26 mouse cellular contexts compared by ENCODE assay signal in genomic region chr16:5096504-5096903, GRCm38 (mm10). TPM values are rescaled to one million over a fixed set of nuclear protein-coding genes. Genes with fewer than 3 reads are reported as not detected.
DNase-seq lines count a peak whose midpoint lies in the region.
"Had no signal": no experiment of that assay in that cellular context is flagged by ENCODE, and none has a peak within 500 bp of the region (broad histone marks: within the 10 kb centered on the region; RNA-seq: fewer than 3 reads in every experiment).

No protein-coding gene starts in this region.

- no peak overlapping the region for H3K27ac ChIP-seq in limb, embryonic 10.5 days
- H3K27ac ChIP-seq: forebrain, embryonic 10.5 days; forebrain, embryonic 13.5 days; heart, adult 2 months; heart, embryonic 10.5 days; heart, embryonic 13.5 days; hindbrain, embryonic 14.5 days had no signal

- no peaks in the 10 kb centered on the region for H3K9me3 ChIP-seq in limb, embryonic 10.5 days (replicated peaks)
- H3K9me3 ChIP-seq: forebrain, embryonic 10.5 days; forebrain, embryonic 13.5 days; G1E; heart, embryonic 10.5 days; heart, embryonic 13.5 days had no signal

- H3K4me1 ChIP-seq in limb, embryonic 10.5 days = no peaks in the 10 kb centered on the region
- H3K4me1 ChIP-seq: forebrain, embryonic 10.5 days; forebrain, embryonic 13.5 days; heart, embryonic 10.5 days; heart, embryonic 13.5 days had no signal

- no peaks in the 10 kb centered on the region for H3K36me3 ChIP-seq in limb, embryonic 10.5 days
- H3K36me3 ChIP-seq: forebrain, embryonic 10.5 days; G1E; heart, embryonic 10.5 days; heart, embryonic 13.5 days had no signal

- no peak overlapping the region for H3K4me3 ChIP-seq in limb, embryonic 10.5 days
- H3K4me3 ChIP-seq: forebrain, embryonic 10.5 days; forebrain, embryonic 13.5 days; heart, adult 2 months; heart, embryonic 10.5 days; heart, embryonic 13.5 days had no signal

- peak; percentile 27 for DNase-seq in kidney, adult 18-20 months
- no peak for DNase-seq in kidney, postnatal 10 days
- peak; percentile 39 for DNase-seq in kidney, adult 9 months
- DNase-seq in kidney, postnatal 14 days = peak; percentile 29
- DNase-seq in cerebellum, adult 9-10 months = no peak
- no peak for DNase-seq in limb, embryonic 10.5 days (ENCODE audit: low spot score)
- no peak for DNase-seq in adrenal gland, postnatal 25 days
- DNase-seq: adrenal gland, adult 2 months; adrenal gland, postnatal 14 days; B cell, adult 2 months; cerebellum, adult 11-12 months; cerebellum, adult 8-10 months; cerebellum, postnatal 14 days; gastrocnemius, postnatal 10 days; gastrocnemius, postnatal 36 days; heart, adult 2 months; heart, postnatal 14 days; heart, postnatal 4 days had no signal

- H3K27me3 ChIP-seq in limb, embryonic 10.5 days (ENCODE audit: low read depth, poor library complexity, severe bottlenecking) = no peaks in the 10 kb centered on the region
- H3K27me3 ChIP-seq: forebrain, embryonic 13.5 days; heart, embryonic 13.5 days had no signal

- 89% methylated on average over 8 of the region's 8 CpGs for WGBS in limb, embryonic 10.5 days

RNA-seq across cellular contexts. Expression of gene Ppl, which starts 35.7 kb away (rescaled TPM):
- 2.3 and 3.0 TPM in 2 replicates for polyA plus RNA-seq in limb, embryonic 10.5 days (2016; fragmentation: Nextera tagmentation; extraction: Ambion mirVana)
- total RNA-seq in adrenal gland, postnatal 25 days (2021) = 1.5 and 2.2 TPM in 2 replicates
- total RNA-seq: granulocyte monocyte progenitor cell, adult 5-6 weeks had no signal
- polyA plus RNA-seq: G1E had no signal

RNA-seq across cellular contexts. Expression of gene Ubn1, which starts 46.6 kb away (rescaled TPM):
- polyA plus RNA-seq in limb, embryonic 10.5 days (2016; fragmentation: Nextera tagmentation; extraction: Ambion mirVana) = 19.1 and 22.7 TPM in 2 replicates
- 43.6 and 46.7 TPM in 2 replicates for total RNA-seq in adrenal gland, postnatal 25 days (2021)

RNA-seq across cellular contexts. Expression of gene Glyr1, which starts 46.8 kb away (rescaled TPM):
- polyA plus RNA-seq in limb, embryonic 10.5 days (2016; fragmentation: Nextera tagmentation; extraction: Ambion mirVana) = 191 and 204 TPM in 2 replicates
- total RNA-seq in adrenal gland, postnatal 25 days (2021) = 106 and 107 TPM in 2 replicates

RNA-seq across cellular contexts. Expression of gene Sec14l5, which starts 50.4 kb away (rescaled TPM):
- polyA plus RNA-seq in limb, embryonic 10.5 days (2016; fragmentation: Nextera tagmentation; extraction: Ambion mirVana) = 0.04 TPM in 1 of 2 replicates, not detected in the other
- total RNA-seq in adrenal gland, postnatal 25 days (2021) = 0.15 TPM in 1 of 2 replicates, not detected in the other
- total RNA-seq: granulocyte monocyte progenitor cell, adult 5-6 weeks had no signal
- polyA plus RNA-seq: G1E; heart, embryonic 10.5 days; Patski had no signal

Comparison
In these comparisons a context has a peak if more than half of its experiments do, and no peak if none do; other contexts are left out.
1. DNase-seq: peak in kidney, adult 18-20 months (single experiment), kidney, adult 9 months (single experiment) and kidney, postnatal 14 days (single experiment); none in kidney, postnatal 10 days (single experiment), cerebellum, adult 9-10 months (single experiment), limb, embryonic 10.5 days (single experiment) and adrenal gland, postnatal 25 days (single experiment).